Mouse (Mus musculus) heart, embryonic 11.5 days (tissue): ENCODE measurements at regions not wholly inside any gene's neighbourhood (a gene's known extent, or its start where the extent isn't known, plus 50 kb on each side); places are given as distances from the start of the nearest gene placed in this dataset.
A peak's percentile ranks its signal among the peaks of the same experiment; 100 is the strongest.

Experiments
- ATAC-seq: fragments of 200-750 bp; cut with Nextera tagmentation; replicated peaks from 2 replicates; pipeline ENCODE4 v1.8.0; 2017; ENCODE audit warnings: moderate library complexity; ENCODE audit not compliant: insufficient number of reproducible peaks, low FRiP score, low TSS enrichment
- H3K27ac ChIP-seq: fragments of 300-500 bp; sonication (generic); 2 replicates; pipeline ENCODE4 v1.5.1; 2014; ENCODE audit warnings: mild to moderate bottlenecking, low read depth, low read length
- H3K27me3 ChIP-seq: fragments of 300-500 bp; sonication (generic); 2 replicates; pipeline ENCODE4 v1.6.1; 2014; ENCODE audit warnings: mild to moderate bottlenecking, low read length, mixed read lengths; ENCODE audit not compliant: control insufficient read depth, insufficient read depth
- H3K36me3 ChIP-seq: fragments of 300-500 bp; sonication (generic); 2 replicates; pipeline ENCODE4 v1.6.1; 2014; ENCODE audit warnings: mild to moderate bottlenecking, low read length, moderate library complexity, mixed read lengths; ENCODE audit not compliant: control insufficient read depth, insufficient read depth
- H3K4me1 ChIP-seq: fragments of 300-500 bp; sonication (generic); 2 replicates; pipeline ENCODE4 v1.6.1; 2014; ENCODE audit warnings: low read length; ENCODE audit not compliant: control insufficient read depth, insufficient read depth
- H3K4me2 ChIP-seq: fragments of 300-500 bp; sonication (generic); 2 replicates; pipeline ENCODE4 v1.6.1; 2014; ENCODE audit warnings: mild to moderate bottlenecking, moderate library complexity
- H3K4me3 ChIP-seq: fragments of 300-500 bp; sonication (generic); 2 replicates; pipeline ENCODE4 v1.5.1; 2014; ENCODE audit warnings: low read depth, low read length
- H3K9ac ChIP-seq: fragments of 300-500 bp; sonication (generic); 2 replicates; pipeline ENCODE4 v1.6.1; 2014; ENCODE audit warnings: mild to moderate bottlenecking, low read depth, low read length, moderate library complexity
- H3K9me3 ChIP-seq: fragments of 300-500 bp; sonication (generic); replicated peaks from 2 replicates; pipeline ENCODE4 v1.6.1; 2016; ENCODE audit warnings: low read length; ENCODE audit not compliant: control insufficient read depth
- WGBS: fragments of 180-500 bp; shearing (Covaris S2); extraction: QIAGEN DNeasy Blood & Tissue Kit; methylation state at CpG from one replicate; pipeline ENCODE4 v1.1.7; 2014; ENCODE audit not compliant: insufficient replicate concordance; 5-methylcytosine and 5-hydroxymethylcytosine counted together

- H3K36me3 ChIP-seq, result no peaks in the 10 kb centered on the region
- WGBS, result 81% methylated on average over 5 of the region's 5 CpGs
- H3K9ac ChIP-seq, result no peak overlapping the region
- no peak overlapping the region for H3K27ac ChIP-seq
- H3K4me3 ChIP-seq, result no peak overlapping the region
- H3K4me2 ChIP-seq, result no peak overlapping the region
- peaks cover 4% of the 10 kb centered on the region; the same call in 1 of the 2 replicates for H3K4me1 ChIP-seq
- no peak for ATAC-seq
- no peaks in the 10 kb centered on the region for H3K9me3 ChIP-seq
- H3K27me3 ChIP-seq, result peaks cover 20% of the 10 kb centered on the region
Measured at GRCm38 (mm10) chr15:50513036-50513435, 3371.7 kb upstream of the Gm7489 start.

DNA sequence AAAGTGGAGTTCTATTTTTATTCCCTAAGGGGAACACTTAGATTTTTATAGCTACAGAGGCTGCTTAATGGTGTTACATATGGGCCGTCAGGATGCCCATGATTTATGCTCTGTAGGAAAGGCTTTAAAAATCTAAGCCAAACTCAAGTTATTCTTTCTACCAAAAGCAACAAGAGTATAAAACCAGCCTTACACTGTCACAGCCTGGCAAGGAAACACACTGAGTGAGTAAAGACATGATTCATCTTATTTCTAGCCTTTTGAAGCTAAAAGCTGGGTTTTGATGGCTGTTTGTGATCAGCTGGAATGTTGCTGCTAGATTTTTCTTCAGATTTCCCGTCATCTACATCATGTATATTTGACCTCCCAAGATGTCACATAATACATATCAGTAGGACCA lies 3359.9 kb upstream of the Gm7489 start:
- no peaks in the 10 kb centered on the region for H3K9me3 ChIP-seq
- WGBS, result 70% methylated on average over 2 of the region's 2 CpGs
- H3K9ac ChIP-seq, result no peak overlapping the region
- no peaks in the 10 kb centered on the region for H3K27me3 ChIP-seq
- H3K36me3 ChIP-seq, result no peaks in the 10 kb centered on the region
- no peak overlapping the region for H3K4me3 ChIP-seq
- H3K4me2 ChIP-seq, result no peak overlapping the region
- ATAC-seq, result no peak
- no peak overlapping the region for H3K27ac ChIP-seq
- no peaks in the 10 kb centered on the region for H3K4me1 ChIP-seq

DNA sequence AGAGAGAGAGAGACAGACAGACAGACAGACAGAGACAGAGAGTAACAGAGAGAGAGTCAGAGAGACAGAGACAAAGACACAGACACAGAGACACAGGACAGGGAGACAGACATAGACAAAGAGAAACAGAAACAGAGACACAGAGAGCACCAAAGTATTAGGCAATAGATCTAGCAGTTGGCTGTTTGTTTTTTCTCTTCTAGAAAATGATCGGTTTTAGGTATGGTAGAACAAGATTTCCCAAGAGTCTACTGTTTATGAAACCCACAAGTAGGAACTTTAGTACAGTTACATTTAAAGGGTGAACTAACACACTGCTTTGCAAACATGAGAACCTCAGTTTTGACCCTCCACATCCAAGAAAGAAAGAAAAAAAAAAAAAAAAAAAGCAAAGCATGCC lies 3350.2 kb upstream of the Gm7489 start:
- Histone ChIP-seq H3K4me3 (no peak overlapping the region), H3K27me3 (no peaks in the 10 kb centered on the region), H3K9ac (no peak overlapping the region), H3K36me3 (no peaks in the 10 kb centered on the region), H3K27ac (no peak overlapping the region), H3K4me1 (no peaks in the 10 kb centered on the region), H3K4me2 (no peak overlapping the region), H3K9me3 (no peaks in the 10 kb centered on the region)
- 70% methylated on average over 1 of the region's 1 CpGs for WGBS
- ATAC-seq, result no peak

- no peaks in the 10 kb centered on the region for H3K4me1 ChIP-seq
- H3K36me3 ChIP-seq, result no peaks in the 10 kb centered on the region
- H3K4me3 ChIP-seq, result no peak overlapping the region
- H3K4me2 ChIP-seq, result no peak overlapping the region
- H3K9ac ChIP-seq, result no peak overlapping the region
- H3K27ac ChIP-seq, result no peak overlapping the region
- no peaks in the 10 kb centered on the region for H3K27me3 ChIP-seq
- no peak for ATAC-seq
- 84% methylated on average over 3 of the region's 3 CpGs for WGBS
- H3K9me3 ChIP-seq, result no peaks in the 10 kb centered on the region
Measured at GRCm38 (mm10) chr15:50563611-50564010, 3321.1 kb upstream of the Gm7489 start.

GRCm38 (mm10) chr15:50580811-50581210 lies 3303.9 kb upstream of the Gm7489 start:
- Histone ChIP-seq H3K4me1 (no peaks in the 10 kb centered on the region), H3K36me3 (no peaks in the 10 kb centered on the region)
- peak; percentile 80 for ATAC-seq

GRCm38 (mm10) chr15:50583951-50584350 lies 3300.8 kb upstream of the Gm7489 start:
- Histone ChIP-seq H3K4me2 (no peak overlapping the region), H3K36me3 (no peaks in the 10 kb centered on the region), H3K27me3 (no peaks in the 10 kb centered on the region), H3K4me3 (no peak overlapping the region), H3K9ac (no peak overlapping the region), H3K27ac (no peak overlapping the region), H3K9me3 (peaks cover 5% of the 10 kb centered on the region), H3K4me1 (no peaks in the 10 kb centered on the region)
- no peak for ATAC-seq

More at GRCm38 (mm10) chr15:50580811-50581210, 3303.9 kb upstream of the Gm7489 start:
- no peak overlapping the region for H3K27ac ChIP-seq
- WGBS, result 61% methylated on average over 5 of the region's 5 CpGs
- no peak overlapping the region for H3K4me3 ChIP-seq
- H3K4me2 ChIP-seq, result no peak overlapping the region
- H3K9me3 ChIP-seq, result peaks cover 5% of the 10 kb centered on the region
- no peaks in the 10 kb centered on the region for H3K27me3 ChIP-seq
- H3K9ac ChIP-seq, result no peak overlapping the region

DNA sequence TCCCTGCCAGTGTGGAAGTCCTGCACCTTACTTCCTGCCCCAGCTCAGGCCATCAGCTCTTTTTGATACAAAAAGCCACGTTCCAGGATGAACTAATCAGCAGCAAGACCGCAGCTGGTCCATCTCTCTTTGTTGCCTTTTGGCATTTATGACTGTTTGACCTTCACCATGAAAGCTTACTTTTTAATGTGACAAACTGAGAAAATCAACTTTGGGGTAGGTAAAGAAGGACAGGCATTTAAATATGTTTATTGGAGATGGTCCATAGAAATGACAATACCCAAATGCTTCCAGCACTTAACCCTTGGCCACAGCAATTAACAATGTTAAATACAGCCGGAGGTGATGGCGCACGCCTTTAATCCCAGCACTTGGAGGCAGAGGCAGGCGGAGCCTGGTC lies 3299.2 kb upstream of the Gm7489 start:
- H3K4me1 ChIP-seq, result no peaks in the 10 kb centered on the region
- H3K27me3 ChIP-seq, result no peaks in the 10 kb centered on the region
- no peak overlapping the region for H3K4me3 ChIP-seq
- H3K9me3 ChIP-seq, result no peaks in the 10 kb centered on the region; the same call in 1 of the 2 replicates
- H3K9ac ChIP-seq, result no peak overlapping the region
- no peak overlapping the region for H3K27ac ChIP-seq
- no peak for ATAC-seq
- no peaks in the 10 kb centered on the region for H3K36me3 ChIP-seq
- 78% methylated on average over 6 of the region's 6 CpGs for WGBS
- H3K4me2 ChIP-seq, result no peak overlapping the region
